Mouse (Mus musculus): ENCODE data around the gene Vmn1r79.
"Not testable (repeated sequence)": the region's sequence is repeated elsewhere in the genome, so short reads cannot be mapped to it uniquely, and the experiment has no call there.

Vmn1r79 gene

DNA sequence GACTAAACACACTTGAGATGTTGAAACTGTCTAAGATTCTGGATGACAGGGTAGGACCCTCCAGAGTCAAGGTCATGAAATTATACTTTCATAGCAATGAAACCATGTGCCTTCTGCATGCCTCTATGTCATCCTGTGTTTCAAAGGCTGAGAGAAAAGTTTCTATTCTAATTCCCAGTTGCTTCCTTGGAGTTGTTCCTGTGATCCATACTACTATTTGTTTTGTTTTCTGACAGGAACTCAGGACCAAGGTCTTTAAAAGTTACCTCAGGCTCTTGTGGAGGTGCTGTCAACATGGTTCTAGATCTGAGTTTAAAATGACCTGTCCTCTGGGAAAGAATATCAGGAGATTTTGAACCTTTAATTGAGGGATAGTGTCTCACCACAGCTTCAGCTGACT is at the start of gene Vmn1r79:
Vmn1r79 (plus strand) TSS at position 301 of the 400 bp plus-strand sequence.
- not testable (repeated sequence) for DNase-seq

- DNase-seq, result no peak
These were observed 21.1 kb upstream of the Vmn1r79 start, which contains the start of gene Vmn1r78 for GRCm38 (mm10) chr7:12149957-12150356. TSS of gene Vmn1r78 (plus strand) at chr7:12150257.

DNA sequence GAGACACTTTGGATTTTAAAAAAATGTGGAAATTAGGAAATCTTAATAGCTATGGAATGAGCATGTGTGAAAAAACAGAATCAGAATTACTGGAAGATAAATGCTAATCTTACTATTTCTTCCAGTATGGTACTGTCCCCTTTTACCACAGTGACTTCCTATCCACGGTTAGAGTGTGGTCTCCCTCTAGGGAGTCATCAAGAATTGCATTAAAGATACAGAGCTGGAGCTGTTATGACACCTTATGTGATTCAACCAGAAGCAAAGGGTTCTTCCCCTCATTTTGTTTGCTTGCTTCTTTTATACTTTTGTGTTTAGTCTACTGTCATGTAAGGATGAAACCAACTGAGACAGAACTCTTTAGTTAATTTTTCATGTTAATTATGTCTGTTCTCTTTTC is 14.6 kb upstream of the Vmn1r79 start:
- DNase-seq, result not testable (repeated sequence)

- DNase-seq, result not testable (repeated sequence)
These were observed 1.8 kb downstream of the Vmn1r79 start for GRCm38 (mm10) chr7:12172926-12173325.

- no peak for DNase-seq
These were observed 17.9 kb downstream of the Vmn1r79 start, which contains the start of gene Vmn1r80 for GRCm38 (mm10) chr7:12188986-12189385. TSS of gene Vmn1r80 (plus strand) at chr7:12189286.

GRCm38 (mm10) chr7:12204141-12204540 is 33.1 kb downstream of the Vmn1r79 start:
- DNase-seq, result no peak
